Mouse (Mus musculus): ENCODE data around the gene Kifc1. TPM values are rescaled to one million over a fixed set of nuclear protein-coding genes. Genes with fewer than 3 reads are reported as not detected.
A peak's percentile ranks its signal among the peaks of the same experiment; 100 is the strongest.

Kifc1 gene
- polyA plus RNA-seq, 1 experiment from 2014 or later: 12.3 TPM

DNA sequence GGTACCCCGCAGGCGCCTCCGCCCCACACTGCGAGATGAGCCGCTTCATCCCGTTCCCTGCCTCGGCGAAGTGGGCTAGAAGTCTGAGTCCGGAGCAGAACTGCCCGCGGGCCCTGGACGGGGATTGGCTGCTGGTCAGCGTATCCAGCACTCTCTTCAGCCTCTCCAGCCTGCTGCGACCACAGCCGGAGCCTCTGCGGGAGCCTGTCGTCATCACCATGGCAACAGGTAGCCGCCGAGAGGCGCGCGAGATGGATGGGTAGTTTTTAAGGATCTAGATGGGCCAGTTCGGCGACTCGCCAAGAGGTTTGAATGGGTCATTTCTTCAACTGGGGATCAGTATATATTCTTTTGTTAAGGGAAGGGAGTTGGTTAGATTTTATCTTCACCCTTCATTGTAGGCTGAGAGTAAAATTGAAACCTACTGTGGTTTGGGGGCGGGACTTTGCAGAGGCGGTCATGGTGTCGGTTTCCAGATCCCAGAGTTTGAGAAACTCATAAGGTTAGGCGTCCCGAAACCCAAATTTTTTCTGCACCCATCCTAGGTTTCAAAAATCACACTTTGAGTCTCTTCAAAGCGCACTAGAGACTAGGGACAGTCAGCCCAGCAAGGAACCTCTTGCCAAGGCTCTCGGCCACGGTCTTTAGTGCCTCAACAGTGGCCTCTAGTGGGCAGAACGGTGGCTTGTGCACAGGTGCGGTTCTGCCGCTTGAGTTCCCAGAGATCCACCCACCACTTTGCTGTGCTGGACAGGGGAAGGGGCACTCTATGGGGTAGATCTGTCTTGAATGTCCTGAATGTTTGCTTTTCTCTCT lies 30.0 kb upstream of the Kifc1 start:
- Histone ChIP-seq H3K9ac (ENCODE audit: low read length) (peak overlapping the region; percentile 58), H3K4me1 (ENCODE audit: control insufficient read depth, insufficient read depth, low read length) (peaks cover 15% of the 10 kb centered on the region; the same call in 1 of the 2 replicates), H3K4me2 (ENCODE audit: low read depth, severe bottlenecking) (peak overlapping the region; percentile 98), H3K27me3 (ENCODE audit: control insufficient read depth, insufficient read depth, low read length) (no peaks in the 10 kb centered on the region), H3K36me3 (ENCODE audit: control insufficient read depth, insufficient read depth, low read length) (peaks cover 6% of the 10 kb centered on the region), H3K9me3 (ENCODE audit: control insufficient read depth, low read length) (no peaks in the 10 kb centered on the region), H3K27ac (replicated peaks; ENCODE audit: low read depth, low read length) (peak overlapping the region; percentile 56; the same call in 1 of the 2 replicates), H3K4me3 (ENCODE audit: low read depth, low read length) (peak overlapping the region; percentile 60)
- DNase-seq (ENCODE audit: low spot score) (peak; percentile 91), ATAC-seq (ENCODE audit: insufficient number of reproducible peaks, low FRiP score, low TSS enrichment, low read depth) (no peak)
- under 1% methylated on average over 36 of the region's 36 CpGs for WGBS

DNA sequence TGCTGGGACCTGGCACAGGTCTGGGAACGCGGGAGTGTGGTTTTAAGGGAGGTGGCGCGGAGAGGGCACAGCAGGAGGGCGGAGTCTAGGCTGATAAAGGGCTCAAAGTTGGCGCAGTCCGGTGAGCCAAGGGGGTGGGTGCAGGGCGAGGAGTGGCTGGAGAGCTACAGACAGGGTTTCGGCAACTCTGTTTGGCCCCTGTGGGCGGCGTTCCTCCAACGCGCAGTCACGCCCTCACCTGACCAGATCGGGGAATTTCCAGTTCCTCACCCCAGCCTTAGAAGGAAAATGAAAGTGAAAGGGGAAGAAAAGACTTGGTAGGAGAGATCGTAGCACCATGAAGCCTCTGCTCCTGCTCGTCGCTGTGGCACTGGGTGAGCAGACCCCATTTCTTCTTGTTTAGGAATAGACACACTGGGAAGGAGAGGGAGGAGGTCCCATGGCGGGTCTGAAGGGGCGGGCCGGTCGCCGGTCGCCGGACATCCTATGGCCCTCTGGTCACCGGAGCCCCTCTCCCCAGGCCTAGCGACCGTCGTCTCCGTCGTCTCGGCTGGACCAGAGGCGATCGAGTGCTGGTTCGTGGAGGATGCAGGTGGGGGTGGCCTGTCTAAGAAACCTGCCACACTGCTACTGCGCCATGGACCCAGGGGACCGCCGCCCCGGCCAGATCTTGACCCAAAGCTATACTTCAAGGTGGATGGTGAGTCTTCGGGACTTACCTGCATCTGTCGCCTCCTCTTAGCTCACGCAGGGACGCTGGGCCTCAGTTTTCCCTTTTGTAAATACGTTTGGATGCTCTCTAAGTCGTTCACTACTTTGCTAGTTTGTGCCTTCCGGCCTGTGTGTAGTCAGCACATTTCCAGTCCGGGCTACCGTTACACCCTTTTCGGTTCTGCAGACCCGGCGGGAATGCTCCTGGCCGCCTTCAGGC lies 29.2 kb upstream of the Kifc1 start:
- peak overlapping the region; percentile 58 for H3K9ac ChIP-seq (ENCODE audit: low read length)
- peak; percentile 57 for DNase-seq (ENCODE audit: low spot score)
- H3K36me3 ChIP-seq (ENCODE audit: control insufficient read depth, insufficient read depth, low read length): peaks cover 6% of the 10 kb centered on the region
- no peaks in the 10 kb centered on the region for H3K9me3 ChIP-seq (ENCODE audit: control insufficient read depth, low read length)
- peak overlapping the region; percentile 56; the same call in 1 of the 2 replicates for H3K27ac ChIP-seq (replicated peaks; ENCODE audit: low read depth, low read length)
- H3K27me3 ChIP-seq (ENCODE audit: control insufficient read depth, insufficient read depth, low read length): no peaks in the 10 kb centered on the region
- peak overlapping the region; percentile 98 for H3K4me2 ChIP-seq (ENCODE audit: low read depth, severe bottlenecking)
- under 1% methylated on average over 52 of the region's 52 CpGs for WGBS
- no peak for ATAC-seq (ENCODE audit: insufficient number of reproducible peaks, low FRiP score, low TSS enrichment, low read depth)
- H3K4me1 ChIP-seq (ENCODE audit: control insufficient read depth, insufficient read depth, low read length): peaks cover 18% of the 10 kb centered on the region; the same call in 1 of the 2 replicates
- peak overlapping the region; percentile 60 for H3K4me3 ChIP-seq (ENCODE audit: low read depth, low read length)

DNA sequence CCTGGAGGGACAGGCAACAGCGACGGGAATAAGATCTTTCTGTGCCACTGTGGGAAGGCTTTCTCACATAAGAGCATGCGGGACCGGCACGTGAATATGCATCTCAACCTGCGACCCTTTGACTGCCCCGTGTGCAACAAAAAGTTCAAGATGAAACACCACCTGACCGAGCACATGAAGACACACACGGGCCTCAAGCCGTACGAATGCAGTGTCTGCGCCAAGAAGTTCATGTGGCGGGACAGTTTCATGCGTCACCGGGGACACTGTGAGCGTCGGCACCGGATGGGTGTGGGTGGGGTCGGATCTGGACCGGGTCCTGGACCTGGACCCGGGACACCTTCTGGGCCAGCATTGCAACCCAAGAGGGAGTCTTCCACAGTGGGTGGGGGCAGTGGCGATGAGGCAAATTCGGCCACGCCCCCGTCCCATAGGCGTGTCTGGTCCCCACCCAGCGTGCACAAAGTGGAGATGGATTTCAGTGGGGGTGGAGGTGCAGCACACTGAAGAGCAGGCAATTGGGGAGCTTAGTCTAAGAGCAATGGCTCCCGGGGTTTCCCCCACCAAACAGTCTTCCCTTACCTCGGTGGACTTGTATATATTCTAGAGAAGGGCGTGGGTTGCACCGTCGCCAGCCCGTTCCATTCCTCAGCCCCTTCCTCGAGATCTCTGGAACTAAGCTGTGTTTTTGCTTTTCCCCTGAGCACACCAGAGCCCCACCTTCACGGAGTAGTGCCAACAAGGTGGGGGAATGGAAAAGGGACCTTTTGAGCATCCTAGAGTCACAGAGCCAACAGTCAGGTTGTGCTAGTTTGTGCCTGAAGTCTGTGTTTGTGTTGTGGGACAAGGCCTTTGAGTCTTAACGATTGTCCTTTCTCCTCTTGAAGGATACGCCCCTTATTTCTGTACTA lies 28.1 kb upstream of the Kifc1 start:
- peak overlapping the region; percentile 60 for H3K4me3 ChIP-seq (ENCODE audit: low read depth, low read length)
- no peak overlapping the region for H3K9ac ChIP-seq (ENCODE audit: low read length)
- no peaks in the 10 kb centered on the region for H3K27me3 ChIP-seq (ENCODE audit: control insufficient read depth, insufficient read depth, low read length)
- 58% methylated on average over 37 of the region's 37 CpGs for WGBS
- H3K27ac ChIP-seq (replicated peaks; ENCODE audit: low read depth, low read length): no peak overlapping the region
- H3K4me1 ChIP-seq (ENCODE audit: control insufficient read depth, insufficient read depth, low read length): peaks cover 18% of the 10 kb centered on the region; the same call in 1 of the 2 replicates
- peak overlapping the region; percentile 98 for H3K4me2 ChIP-seq (ENCODE audit: low read depth, severe bottlenecking)
- DNase-seq (ENCODE audit: low spot score) (no peak), ATAC-seq (ENCODE audit: insufficient number of reproducible peaks, low FRiP score, low TSS enrichment, low read depth) (no peak)
- no peaks in the 10 kb centered on the region for H3K9me3 ChIP-seq (ENCODE audit: control insufficient read depth, low read length)
- H3K36me3 ChIP-seq (ENCODE audit: control insufficient read depth, insufficient read depth, low read length): peaks cover 14% of the 10 kb centered on the region

GRCm38 (mm10) chr17:33917656-33918292 lies 27.3 kb upstream of the Kifc1 start:
- peaks cover 18% of the 10 kb centered on the region; the same call in 1 of the 2 replicates for H3K4me1 ChIP-seq (ENCODE audit: control insufficient read depth, insufficient read depth, low read length)
- no peak overlapping the region for H3K27ac ChIP-seq (replicated peaks; ENCODE audit: low read depth, low read length)
- WGBS: 76% methylated on average over 18 of the region's 18 CpGs
- ATAC-seq (ENCODE audit: insufficient number of reproducible peaks, low FRiP score, low TSS enrichment, low read depth) (no peak), DNase-seq (ENCODE audit: low spot score) (no peak)
- no peaks in the 10 kb centered on the region for H3K9me3 ChIP-seq (ENCODE audit: control insufficient read depth, low read length)
- 0 out of 2 replicates have a peak overlapping the region, but pooled peaks have one; percentile 14 for H3K4me3 ChIP-seq (ENCODE audit: low read depth, low read length)
- H3K27me3 ChIP-seq (ENCODE audit: control insufficient read depth, insufficient read depth, low read length): no peaks in the 10 kb centered on the region
- H3K9ac ChIP-seq (ENCODE audit: low read length): no peak overlapping the region
- no peak overlapping the region for H3K4me2 ChIP-seq (ENCODE audit: low read depth, severe bottlenecking)
- peaks cover 18% of the 10 kb centered on the region for H3K36me3 ChIP-seq (ENCODE audit: control insufficient read depth, insufficient read depth, low read length)

- Histone ChIP-seq H3K27me3 (ENCODE audit: control insufficient read depth, insufficient read depth, low read length) (no peaks in the 10 kb centered on the region), H3K9ac (ENCODE audit: low read length) (no peak overlapping the region), H3K27ac (replicated peaks; ENCODE audit: low read depth, low read length) (no peak overlapping the region), H3K36me3 (ENCODE audit: control insufficient read depth, insufficient read depth, low read length) (peaks cover 24% of the 10 kb centered on the region), H3K9me3 (ENCODE audit: control insufficient read depth, low read length) (no peaks in the 10 kb centered on the region), H3K4me1 (ENCODE audit: control insufficient read depth, insufficient read depth, low read length) (peaks cover 18% of the 10 kb centered on the region; the same call in 1 of the 2 replicates), H3K4me3 (ENCODE audit: low read depth, low read length) (peak overlapping the region; percentile 59), H3K4me2 (ENCODE audit: low read depth, severe bottlenecking) (peak overlapping the region; percentile 54)
- no peak for DNase-seq (ENCODE audit: low spot score)
- 77% methylated on average over 31 of the region's 31 CpGs for WGBS
- ATAC-seq (ENCODE audit: insufficient number of reproducible peaks, low FRiP score, low TSS enrichment, low read depth): no peak
These were observed 26.6 kb upstream of the Kifc1 start for GRCm38 (mm10) chr17:33916847-33917655.

DNA sequence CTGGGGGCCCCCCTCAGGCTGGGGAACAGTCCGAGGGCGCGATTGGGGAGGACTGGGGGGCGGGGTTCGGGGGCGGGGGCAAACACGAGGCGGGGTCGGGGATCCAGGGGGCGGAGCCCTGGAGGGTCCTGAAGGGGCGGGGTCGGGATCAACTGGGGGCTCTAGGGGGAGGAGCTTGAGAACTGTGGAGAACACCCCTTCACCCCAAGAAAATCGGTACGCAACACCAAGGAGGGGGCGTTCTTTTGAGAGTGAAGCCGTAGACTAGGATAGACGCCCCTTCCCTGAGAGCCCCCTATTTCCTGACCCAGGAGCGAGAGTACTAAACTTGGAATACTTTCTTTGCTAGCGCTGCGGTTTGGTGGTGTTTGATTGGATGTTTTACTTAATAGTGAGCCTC lies 25.8 kb upstream of the Kifc1 start:
- peak overlapping the region; percentile 54 for H3K4me2 ChIP-seq (ENCODE audit: low read depth, severe bottlenecking)
- no peak for DNase-seq (ENCODE audit: low spot score)
- ATAC-seq (ENCODE audit: insufficient number of reproducible peaks, low FRiP score, low TSS enrichment, low read depth): peak; percentile 24; the same call in 1 of the 2 replicates
- H3K27ac ChIP-seq (replicated peaks; ENCODE audit: low read depth, low read length): peak overlapping the region; percentile 83
- no peaks in the 10 kb centered on the region for H3K9me3 ChIP-seq (ENCODE audit: control insufficient read depth, low read length)
- H3K36me3 ChIP-seq (ENCODE audit: control insufficient read depth, insufficient read depth, low read length): peaks cover 31% of the 10 kb centered on the region
- peak overlapping the region; percentile 59 for H3K4me3 ChIP-seq (ENCODE audit: low read depth, low read length)
- 1% methylated on average over 19 of the region's 20 CpGs for WGBS
- H3K4me1 ChIP-seq (ENCODE audit: control insufficient read depth, insufficient read depth, low read length): peaks cover 18% of the 10 kb centered on the region; the same call in 1 of the 2 replicates
- no peaks in the 10 kb centered on the region for H3K27me3 ChIP-seq (ENCODE audit: control insufficient read depth, insufficient read depth, low read length)
- peak overlapping the region; percentile 56 for H3K9ac ChIP-seq (ENCODE audit: low read length)
